Mouse (Mus musculus): ENCODE data around the gene Sctr. TPM values are rescaled to one million over a fixed set of nuclear protein-coding genes. Genes with fewer than 3 reads are reported as not detected.
A peak's percentile ranks its signal among the peaks of the same experiment; 100 is the strongest.

Sctr gene
- polyA plus RNA-seq, 1 experiment = 0.07 TPM

DNA sequence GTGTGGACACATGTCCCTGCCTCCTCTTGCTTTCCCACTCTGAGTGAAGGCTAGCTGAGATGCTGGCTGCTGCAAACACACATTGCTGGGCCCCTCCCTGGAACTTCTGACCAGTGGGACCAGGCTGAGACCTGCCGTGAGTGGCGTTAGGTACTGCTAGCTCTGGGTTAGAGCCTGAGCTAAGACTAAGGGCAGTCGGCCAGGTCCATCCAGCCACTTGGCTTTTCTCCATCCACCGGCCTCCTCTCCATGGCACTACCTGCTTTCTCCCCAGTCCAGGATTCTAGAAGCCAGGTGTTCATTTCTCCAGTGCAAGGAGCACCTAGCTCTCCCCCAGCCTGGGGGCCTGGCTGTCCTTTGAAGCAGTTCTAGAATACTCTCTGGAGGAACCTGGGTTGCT, 68.2 kb downstream of the Sctr start:
- Histone ChIP-seq H3K27me3 (ENCODE audit: control insufficient read depth, insufficient read depth, insufficient read length) (no peaks in the 10 kb centered on the region), H3ac (ENCODE audit: control insufficient read depth, insufficient read length, low read depth) (no peak overlapping the region), H3K79me3 (ENCODE audit: low read depth) (peaks cover 4% of the 10 kb centered on the region), H3K79me2 (ENCODE audit: control insufficient read depth, insufficient read depth) (peaks cover 26% of the 10 kb centered on the region), H3K4me3 (ENCODE audit: insufficient read depth, poor library complexity, severe bottlenecking) (no peak overlapping the region), H3K36me3 (ENCODE audit: control insufficient read depth, insufficient read depth) (no peaks in the 10 kb centered on the region)
- TF ChIP-seq MYOD1 (IDR thresholded peaks at IDR 0.05; ENCODE audit: control insufficient read depth, insufficient read length, low read depth) (no peak), FOSL1 (IDR thresholded peaks at IDR 0.05; ENCODE audit: insufficient read depth, low read length, poor library complexity, severe bottlenecking) (no peak), CTCF (IDR thresholded peaks at IDR 0.05; ENCODE audit: control insufficient read depth, insufficient read depth, insufficient read length) (no peak), MYOG (IDR thresholded peaks at IDR 0.05; ENCODE audit: control insufficient read depth, extremely low read depth, insufficient read length) (no peak), MAX (IDR thresholded peaks at IDR 0.05) (no peak), USF1 (IDR thresholded peaks at IDR 0.05; ENCODE audit: low read depth) (no peak), CEBPB (IDR thresholded peaks at IDR 0.05; ENCODE audit: low read depth) (no peak)

DNA sequence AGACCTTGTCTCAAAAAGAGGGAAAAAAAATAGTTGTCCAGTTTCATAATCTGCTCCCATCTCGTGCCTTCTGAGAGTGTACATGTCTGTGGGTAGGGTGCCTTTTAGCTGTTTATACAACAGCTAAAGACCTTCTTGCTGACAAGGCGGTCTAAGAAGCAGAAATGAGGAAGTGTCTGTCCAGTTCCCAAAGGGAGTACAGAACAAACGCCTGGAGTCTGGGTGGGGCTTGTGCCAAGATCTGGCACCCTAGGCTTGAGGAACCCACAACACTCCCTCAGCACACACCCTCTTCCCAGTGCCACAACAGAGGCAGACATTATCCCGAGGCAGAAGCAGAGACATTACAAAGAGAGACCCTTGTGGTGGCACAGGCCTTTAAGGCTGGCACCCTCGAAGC, 68.8 kb downstream of the Sctr start:
- H3K4me3 ChIP-seq (ENCODE audit: insufficient read depth, poor library complexity, severe bottlenecking) = no peak overlapping the region
- no peak overlapping the region for H3ac ChIP-seq (ENCODE audit: control insufficient read depth, insufficient read length, low read depth)
- no peaks in the 10 kb centered on the region for H3K27me3 ChIP-seq (ENCODE audit: control insufficient read depth, insufficient read depth, insufficient read length)
- TF ChIP-seq MYOD1 (IDR thresholded peaks at IDR 0.05; ENCODE audit: control insufficient read depth, insufficient read length, low read depth) (no peak), CTCF (IDR thresholded peaks at IDR 0.05; ENCODE audit: control insufficient read depth, insufficient read depth, insufficient read length) (no peak), USF1 (IDR thresholded peaks at IDR 0.05; ENCODE audit: low read depth) (no peak), FOSL1 (IDR thresholded peaks at IDR 0.05; ENCODE audit: insufficient read depth, low read length, poor library complexity, severe bottlenecking) (no peak), CEBPB (IDR thresholded peaks at IDR 0.05; ENCODE audit: low read depth) (no peak), MYOG (IDR thresholded peaks at IDR 0.05; ENCODE audit: control insufficient read depth, extremely low read depth, insufficient read length) (no peak), MAX (IDR thresholded peaks at IDR 0.05) (no peak)
- no peaks in the 10 kb centered on the region for H3K36me3 ChIP-seq (ENCODE audit: control insufficient read depth, insufficient read depth)
- H3K79me2 ChIP-seq (ENCODE audit: control insufficient read depth, insufficient read depth) = peaks cover 24% of the 10 kb centered on the region
- peaks cover 4% of the 10 kb centered on the region for H3K79me3 ChIP-seq (ENCODE audit: low read depth)

DNA sequence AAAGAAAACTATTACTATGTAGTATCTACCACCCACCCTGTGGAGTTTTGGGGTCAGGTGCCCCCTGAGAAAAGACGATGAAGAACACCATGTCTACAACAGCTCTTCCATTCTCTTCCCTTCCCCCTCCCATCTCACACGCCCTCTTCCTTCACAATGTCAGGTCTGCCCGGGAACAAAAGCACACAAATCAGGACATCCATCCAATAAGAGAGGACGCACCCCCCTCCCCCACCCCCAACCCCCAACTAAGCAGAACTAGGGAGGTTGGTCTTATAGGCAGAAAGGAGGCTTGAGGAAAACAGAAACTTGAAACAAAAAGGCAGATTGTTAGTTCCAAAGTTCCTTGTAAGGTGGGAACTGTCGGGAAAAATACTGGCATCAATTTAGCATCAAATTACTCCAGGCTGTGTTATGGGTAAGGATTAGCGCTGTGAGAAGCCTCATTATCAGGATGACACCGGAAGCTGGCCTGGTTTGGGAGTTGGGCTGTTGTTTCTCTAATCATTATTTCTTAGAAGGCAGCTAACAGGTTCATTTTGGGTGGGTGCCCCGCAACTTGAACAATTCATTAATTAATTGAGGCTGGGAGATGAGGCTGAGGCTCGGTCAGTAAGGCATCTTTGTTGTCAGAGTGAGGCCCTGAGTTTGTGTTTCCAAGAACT, 71.2 kb downstream of the Sctr start:
- Histone ChIP-seq H3K36me3 (ENCODE audit: control insufficient read depth, insufficient read depth) (no peaks in the 10 kb centered on the region), H3K79me2 (ENCODE audit: control insufficient read depth, insufficient read depth) (peaks cover 5% of the 10 kb centered on the region), H3K4me3 (ENCODE audit: insufficient read depth, poor library complexity, severe bottlenecking) (no peak overlapping the region), H3K27me3 (ENCODE audit: control insufficient read depth, insufficient read depth, insufficient read length) (no peaks in the 10 kb centered on the region), H3ac (ENCODE audit: control insufficient read depth, insufficient read length, low read depth) (no peak overlapping the region), H3K79me3 (ENCODE audit: low read depth) (no peaks in the 10 kb centered on the region)
- no peak for TF ChIP-seq FOSL1 (IDR thresholded peaks at IDR 0.05; ENCODE audit: insufficient read depth, low read length, poor library complexity, severe bottlenecking)
- no peak for TF ChIP-seq MAX (IDR thresholded peaks at IDR 0.05)
- no peak for TF ChIP-seq CEBPB (IDR thresholded peaks at IDR 0.05; ENCODE audit: low read depth)

DNA sequence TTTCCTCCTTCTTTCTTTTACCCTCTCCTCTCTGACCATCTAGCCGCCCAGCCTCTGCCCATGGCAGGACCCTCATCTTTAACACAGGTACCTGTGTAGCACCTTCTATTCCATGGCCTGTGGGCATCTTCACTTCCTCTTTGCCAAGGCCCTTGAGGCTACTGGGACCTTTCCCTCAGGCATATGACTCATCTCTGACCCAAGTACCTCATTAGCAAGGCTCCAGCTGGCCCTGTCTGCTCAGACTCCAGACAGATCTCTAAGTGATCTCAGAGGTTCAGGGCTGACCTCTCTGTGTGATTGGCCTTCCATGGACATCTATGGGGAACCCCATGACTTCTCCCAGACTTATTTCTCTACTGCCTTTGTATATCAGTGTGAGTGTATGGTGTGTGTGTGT, 73.9 kb downstream of the Sctr start:
- H3K79me3 ChIP-seq (ENCODE audit: low read depth) = no peaks in the 10 kb centered on the region
- H3K27me3 ChIP-seq (ENCODE audit: control insufficient read depth, insufficient read depth, insufficient read length) = no peaks in the 10 kb centered on the region
- H3K79me2 ChIP-seq (ENCODE audit: control insufficient read depth, insufficient read depth) = no peaks in the 10 kb centered on the region
- H3ac ChIP-seq (ENCODE audit: control insufficient read depth, insufficient read length, low read depth) = no peak overlapping the region
- H3K36me3 ChIP-seq (ENCODE audit: control insufficient read depth, insufficient read depth) = no peaks in the 10 kb centered on the region
- TF ChIP-seq MYOD1 (IDR thresholded peaks at IDR 0.05; ENCODE audit: control insufficient read depth, insufficient read length, low read depth) = peak; percentile 88
- no peak for TF ChIP-seq MYOG (IDR thresholded peaks at IDR 0.05; ENCODE audit: control insufficient read depth, extremely low read depth, insufficient read length)
- no peak overlapping the region for H3K4me3 ChIP-seq (ENCODE audit: insufficient read depth, poor library complexity, severe bottlenecking)

DNA sequence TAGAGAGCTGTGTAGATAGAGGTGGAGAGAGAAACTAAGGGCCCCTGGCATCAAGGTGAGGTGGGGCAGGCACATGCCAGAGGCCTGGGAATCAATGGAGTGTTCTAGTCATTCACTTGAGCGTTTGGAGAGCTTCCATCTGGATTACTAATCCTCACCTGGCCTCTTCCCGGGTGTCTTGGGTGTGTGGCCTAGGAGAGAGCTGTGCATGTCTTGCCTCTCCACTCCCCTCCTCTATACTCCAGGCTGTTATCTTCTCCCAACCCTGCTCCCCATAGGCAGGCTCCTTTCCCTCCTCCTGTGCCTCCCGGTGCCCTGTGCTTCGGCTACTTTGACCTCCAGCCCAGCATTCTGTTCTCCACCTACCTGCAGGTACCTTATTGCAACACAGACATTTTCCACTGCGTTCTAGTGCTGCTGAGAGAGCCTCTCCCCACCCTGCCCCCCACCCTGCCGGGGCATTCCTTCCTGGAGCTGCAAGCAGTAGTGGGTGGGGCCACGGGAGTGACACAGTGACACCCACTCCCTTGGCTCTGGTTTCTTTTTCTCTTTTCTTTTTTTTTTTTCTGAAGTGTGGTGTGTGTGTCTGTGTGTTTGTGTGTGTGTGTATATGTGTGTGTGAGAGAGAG, 76.4 kb downstream of the Sctr start:
- Histone ChIP-seq H3K79me3 (ENCODE audit: low read depth) (no peaks in the 10 kb centered on the region), H3K4me3 (ENCODE audit: insufficient read depth, poor library complexity, severe bottlenecking) (no peak overlapping the region), H3K27me3 (ENCODE audit: control insufficient read depth, insufficient read depth, insufficient read length) (no peaks in the 10 kb centered on the region), H3ac (ENCODE audit: control insufficient read depth, insufficient read length, low read depth) (no peak overlapping the region), H3K36me3 (ENCODE audit: control insufficient read depth, insufficient read depth) (no peaks in the 10 kb centered on the region), H3K79me2 (ENCODE audit: control insufficient read depth, insufficient read depth) (no peaks in the 10 kb centered on the region)
- TF ChIP-seq USF1 (IDR thresholded peaks at IDR 0.05; ENCODE audit: low read depth) = no peak
- no peak for TF ChIP-seq CEBPB (IDR thresholded peaks at IDR 0.05; ENCODE audit: low read depth)
- TF ChIP-seq MYOG (IDR thresholded peaks at IDR 0.05; ENCODE audit: control insufficient read depth, extremely low read depth, insufficient read length) = no peak
- no peak for TF ChIP-seq MAX (IDR thresholded peaks at IDR 0.05)
- TF ChIP-seq CTCF (IDR thresholded peaks at IDR 0.05; ENCODE audit: control insufficient read depth, insufficient read depth, insufficient read length) = no peak
- TF ChIP-seq FOSL1 (IDR thresholded peaks at IDR 0.05; ENCODE audit: insufficient read depth, low read length, poor library complexity, severe bottlenecking) = no peak
- TF ChIP-seq MYOD1 (IDR thresholded peaks at IDR 0.05; ENCODE audit: control insufficient read depth, insufficient read length, low read depth) = no peak

DNA sequence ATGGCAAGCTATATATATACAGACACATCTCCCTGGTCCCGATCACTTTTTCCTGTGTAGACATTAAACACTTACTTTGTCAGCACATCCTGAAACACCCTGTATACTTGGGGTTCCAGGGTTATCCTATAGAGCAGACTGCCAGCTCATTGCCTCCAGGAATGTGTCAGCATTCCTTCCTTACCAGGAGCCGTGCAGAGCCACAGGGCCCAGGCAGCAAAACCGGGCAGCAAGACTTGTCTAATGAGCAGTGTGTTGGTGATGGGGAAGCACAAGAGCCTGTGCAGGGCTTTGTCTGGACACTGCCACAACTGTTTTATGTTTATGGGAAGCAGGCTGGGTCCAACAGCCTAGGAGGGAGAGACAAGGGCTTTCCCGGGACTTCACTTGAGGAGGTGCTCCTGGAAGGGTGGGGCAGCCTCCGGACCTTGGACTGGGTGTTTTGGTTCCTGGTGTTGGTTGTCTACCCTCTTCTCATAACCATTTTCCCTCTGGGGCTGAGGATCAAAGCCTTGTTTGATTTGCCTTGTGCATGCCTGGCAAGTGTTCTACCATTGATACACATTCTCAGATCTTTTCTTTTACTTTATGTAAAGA, 77.3 kb downstream of the Sctr start:
- no peaks in the 10 kb centered on the region for H3K36me3 ChIP-seq (ENCODE audit: control insufficient read depth, insufficient read depth)
- TF ChIP-seq FOSL1 (IDR thresholded peaks at IDR 0.05; ENCODE audit: insufficient read depth, low read length, poor library complexity, severe bottlenecking) = no peak
- H3K4me3 ChIP-seq (ENCODE audit: insufficient read depth, poor library complexity, severe bottlenecking) = no peak overlapping the region
- no peak overlapping the region for H3ac ChIP-seq (ENCODE audit: control insufficient read depth, insufficient read length, low read depth)
- no peaks in the 10 kb centered on the region for H3K79me3 ChIP-seq (ENCODE audit: low read depth)
- H3K79me2 ChIP-seq (ENCODE audit: control insufficient read depth, insufficient read depth) = no peaks in the 10 kb centered on the region
- no peaks in the 10 kb centered on the region for H3K27me3 ChIP-seq (ENCODE audit: control insufficient read depth, insufficient read depth, insufficient read length)
